Mouse (Mus musculus) gastrocnemius, postnatal 10 days (tissue): ENCODE results near the gene Exoc7. TPM values are rescaled to one million over a fixed set of nuclear protein-coding genes. Genes with fewer than 3 reads are reported as not detected.

Source experiments
- DNase-seq: peaks from one replicate; pipeline ENCODE4 v3.0.0; 2021; ENCODE audit warnings: mixed read lengths
- total RNA-seq, 2 experiments: library from RNA; stranded (reverse); gene quantifications; 2 replicates each; pipeline ENCODE4 v1.2.3; 2021

The Exoc7 gene
- total RNA-seq, 2 experiments from 2014 or later: 62.7 to 68.3 TPM

DNA sequence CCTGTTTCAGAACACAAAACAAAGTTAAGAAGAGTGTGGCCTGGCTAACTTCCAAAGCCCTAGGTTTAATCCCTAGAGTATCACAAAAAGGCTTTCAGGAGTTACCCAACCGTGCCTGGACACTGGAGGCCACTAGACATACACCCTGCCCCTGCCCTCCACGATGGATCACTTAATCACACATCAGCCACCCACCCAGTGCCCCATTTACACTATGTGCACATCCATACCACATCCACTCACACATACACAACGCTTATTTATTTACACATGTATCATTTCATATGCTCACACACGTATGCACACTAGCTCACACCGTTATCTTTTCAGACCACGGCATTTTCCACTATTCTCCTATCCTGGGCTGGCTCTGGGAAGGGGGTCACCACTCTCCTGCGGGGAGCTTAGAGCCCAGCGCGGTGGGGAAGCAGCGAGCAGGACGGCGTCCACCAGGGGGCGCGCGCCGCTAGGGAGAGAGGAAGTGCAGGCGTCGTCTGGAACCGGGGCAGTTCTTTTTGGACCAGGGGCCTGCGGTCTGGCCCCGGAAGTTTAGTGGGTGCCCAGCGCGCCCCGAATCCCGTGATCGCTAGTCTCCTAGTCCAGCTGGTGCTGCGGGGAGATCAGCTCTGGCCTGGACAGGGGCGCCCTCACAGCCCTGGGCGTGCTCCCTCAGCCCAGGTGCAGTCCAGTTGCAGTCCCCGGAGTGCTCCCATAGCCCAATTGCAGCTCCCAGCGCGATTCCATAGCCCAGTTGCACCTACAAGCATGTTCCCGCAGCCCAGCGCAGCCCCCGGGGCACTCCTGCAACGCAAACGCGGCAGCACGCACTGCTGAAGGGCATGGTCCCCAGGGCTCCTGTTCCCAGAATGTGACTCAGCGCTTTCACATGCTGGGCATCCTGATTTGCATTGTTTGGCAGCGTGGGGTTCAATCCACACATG lies 12.0 kb upstream of the Exoc7 start:
- DNase-seq: peak; percentile 98

GRCm38 (mm10) chr11:116312359-116312758 lies 5.3 kb upstream of the Exoc7 start:
- no peak for DNase-seq

- no peak for DNase-seq
These were observed 4.1 kb upstream of the Exoc7 start for GRCm38 (mm10) chr11:116311169-116311568.

- DNase-seq: no peak
These were observed 2.6 kb upstream of the Exoc7 start for GRCm38 (mm10) chr11:116309601-116310000.

- DNase-seq: no peak
These were observed 914 bp upstream of the Exoc7 start for GRCm38 (mm10) chr11:116307762-116308531.

DNA sequence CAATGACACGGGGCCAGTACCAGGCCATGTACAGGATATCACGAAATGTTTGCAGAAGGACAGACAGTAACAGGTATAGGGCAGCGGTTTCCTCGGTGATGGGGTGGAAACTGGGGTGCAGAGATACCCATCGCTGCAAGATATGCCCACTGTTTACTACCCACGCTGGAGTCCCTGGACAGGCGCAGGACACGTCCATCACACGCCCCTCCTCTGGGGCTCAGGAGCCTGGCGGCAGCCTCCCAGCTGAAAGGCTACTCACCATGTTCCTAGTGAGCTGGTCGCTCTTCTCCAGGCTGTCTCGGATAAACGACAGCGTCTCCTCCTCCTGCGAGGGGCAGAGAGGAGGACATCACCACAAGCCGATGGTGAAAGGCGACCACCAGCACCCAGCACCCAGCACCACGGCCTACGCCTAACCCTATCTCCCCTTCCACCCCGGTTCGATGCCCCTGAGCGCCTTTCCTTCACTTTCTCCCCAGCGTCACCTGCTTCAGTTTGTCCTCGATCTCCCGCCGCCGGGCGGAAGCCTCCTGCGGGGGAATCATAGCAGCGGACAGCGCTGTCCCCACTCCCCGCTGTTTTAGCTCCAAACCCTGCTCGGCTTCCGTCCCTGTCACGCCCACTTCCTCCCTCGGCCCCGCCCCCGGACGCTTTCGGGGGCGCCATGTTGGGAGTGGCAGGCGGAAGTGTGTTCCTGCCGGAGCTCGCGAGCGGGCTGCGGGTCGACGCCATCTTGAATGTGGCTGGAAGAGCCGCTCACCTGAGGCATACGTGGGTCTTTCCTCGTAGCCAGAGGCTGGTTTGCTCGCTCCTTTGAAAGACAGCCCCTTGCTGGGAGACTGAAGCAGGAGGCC lies 679 bp downstream of the Exoc7 start:
- DNase-seq: peak; percentile 95

- no peak for DNase-seq
These were observed 1.6 kb downstream of the Exoc7 start for GRCm38 (mm10) chr11:116305423-116305822.

- DNase-seq: no peak
These were observed 8.4 kb downstream of the Exoc7 start for GRCm38 (mm10) chr11:116298621-116299020.

DNA sequence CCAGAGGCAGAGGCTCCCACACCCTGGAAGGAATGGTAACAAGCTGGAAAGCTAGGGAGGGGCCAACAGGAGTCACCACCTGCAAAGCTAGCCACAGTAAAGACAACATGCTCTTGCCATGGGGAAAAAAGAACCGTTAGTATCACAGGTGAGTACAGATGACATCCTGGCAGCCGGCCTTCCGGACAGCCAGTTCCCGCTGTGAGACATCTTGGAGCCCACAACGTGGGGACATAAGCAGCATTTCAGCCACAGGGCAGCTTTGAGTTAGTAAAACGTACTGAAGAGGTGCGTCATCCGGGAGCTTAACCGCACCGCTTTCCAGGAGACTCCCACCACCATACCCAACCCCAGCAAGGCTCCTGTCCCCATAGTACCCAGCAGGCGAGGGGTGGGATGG lies 8.8 kb downstream of the Exoc7 start:
- no peak for DNase-seq

GRCm38 (mm10) chr11:116297017-116297416 lies 10.0 kb downstream of the Exoc7 start:
- no peak for DNase-seq

GRCm38 (mm10) chr11:116296191-116296734 lies 10.8 kb downstream of the Exoc7 start:
- DNase-seq: no peak

GRCm38 (mm10) chr11:116294319-116294718 lies 12.7 kb downstream of the Exoc7 start:
- DNase-seq: peak; percentile 66

DNA sequence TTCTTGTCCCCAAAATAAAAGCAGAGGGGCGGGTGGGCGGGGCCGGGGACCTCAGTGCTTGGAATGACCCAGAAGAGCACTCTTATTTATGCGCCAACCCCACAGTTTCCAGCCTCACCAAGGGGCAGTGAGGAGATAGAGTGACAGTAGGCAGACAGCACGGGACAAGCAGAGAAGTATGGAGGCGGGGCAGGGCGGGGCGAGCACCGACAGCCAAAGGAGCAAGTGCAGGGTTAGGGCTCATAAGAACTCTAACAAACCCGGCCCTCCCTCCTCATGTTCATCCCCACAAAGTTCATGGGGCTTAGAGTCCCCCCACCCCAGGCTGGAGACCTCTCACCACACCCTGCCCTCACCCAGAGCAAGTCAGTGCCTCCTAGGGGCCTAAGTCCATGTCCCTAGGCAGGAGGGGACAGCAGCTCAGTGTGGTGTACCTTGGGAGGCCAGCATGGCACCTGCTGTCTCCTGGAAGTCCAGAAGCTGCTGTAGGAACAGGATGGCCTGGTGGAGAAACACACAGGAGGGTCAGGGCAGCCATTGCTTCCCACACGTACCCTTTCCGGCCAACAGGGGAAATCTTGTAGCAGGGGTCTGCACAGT lies 13.4 kb downstream of the Exoc7 start:
- no peak for DNase-seq

- DNase-seq: no peak
These were observed 14.6 kb downstream of the Exoc7 start for GRCm38 (mm10) chr11:116292401-116292800.

DNA sequence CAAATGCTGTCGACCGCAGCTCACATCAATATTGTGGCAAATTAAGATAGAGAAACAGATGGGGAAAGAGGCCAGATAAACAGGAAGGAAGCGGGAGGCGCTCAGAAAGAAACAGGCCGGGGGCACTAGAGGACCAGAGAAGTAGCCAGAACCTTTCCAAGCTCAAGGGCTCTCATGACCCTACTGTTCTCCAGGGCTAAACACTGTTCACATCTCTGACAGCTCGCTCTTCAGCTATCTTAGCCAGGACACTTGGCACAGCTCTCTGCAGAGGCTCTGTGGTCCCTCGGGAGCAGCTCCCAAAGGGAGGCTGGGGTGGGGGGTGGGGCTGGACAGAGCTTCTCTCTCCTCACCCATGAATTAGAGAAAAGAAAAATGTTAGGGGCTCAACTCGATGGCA lies 16.5 kb downstream of the Exoc7 start:
- no peak for DNase-seq

GRCm38 (mm10) chr11:116287351-116287750 lies 19.7 kb downstream of the Exoc7 start:
- peak; percentile 41 for DNase-seq

DNA sequence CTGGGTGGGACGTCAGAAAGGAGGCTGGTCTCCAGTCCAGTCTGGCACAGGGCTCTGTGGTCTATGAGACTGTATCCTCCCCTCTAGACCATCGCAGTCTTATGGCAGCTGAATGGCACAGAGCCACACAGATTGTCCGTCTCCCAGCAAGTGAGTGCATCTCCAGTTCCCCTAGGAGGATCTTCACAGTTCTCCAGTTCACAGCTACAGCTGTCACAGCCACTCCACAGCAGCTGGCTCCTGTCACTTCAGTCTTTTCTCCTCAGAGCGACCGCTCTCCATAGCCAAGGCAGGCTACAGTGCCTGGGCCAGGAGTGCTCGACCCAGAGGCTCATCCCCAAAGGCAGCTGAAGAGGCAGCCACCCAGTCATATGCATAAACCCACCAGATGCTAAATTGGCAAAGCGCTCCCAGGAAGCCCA lies 21.3 kb downstream of the Exoc7 start:
- peak; percentile 59 for DNase-seq

- no peak for DNase-seq
These were observed 23.1 kb downstream of the Exoc7 start for GRCm38 (mm10) chr11:116283982-116284381.

- DNase-seq: no peak
These were observed 24.0 kb downstream of the Exoc7 start for GRCm38 (mm10) chr11:116282912-116283521.

DNA sequence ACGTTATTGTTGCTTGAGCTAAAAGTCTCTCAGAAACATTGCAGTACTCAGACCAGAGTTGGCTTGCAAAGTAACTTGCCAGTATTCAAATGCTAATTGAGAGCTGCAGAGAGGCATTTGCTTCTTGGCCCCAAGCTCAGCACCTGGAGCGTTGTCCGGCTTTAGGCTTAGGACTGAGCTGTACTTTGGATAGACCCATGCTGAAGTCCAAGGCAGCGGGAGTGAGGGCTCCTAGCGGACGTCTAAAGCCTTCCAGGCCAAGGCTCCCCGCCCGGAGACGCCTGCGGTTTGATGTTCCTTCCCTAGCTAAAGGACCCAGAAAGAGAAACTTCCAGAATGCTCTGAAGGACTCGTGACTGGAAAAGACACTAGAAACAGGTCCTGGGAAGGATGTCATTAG lies 24.9 kb downstream of the Exoc7 start:
- DNase-seq: no peak

- DNase-seq: no peak
These were observed 25.4 kb downstream of the Exoc7 start for GRCm38 (mm10) chr11:116281671-116282070.
